Mouse (Mus musculus): ENCODE data around the gene Klf5.

The Klf5 gene

DNA sequence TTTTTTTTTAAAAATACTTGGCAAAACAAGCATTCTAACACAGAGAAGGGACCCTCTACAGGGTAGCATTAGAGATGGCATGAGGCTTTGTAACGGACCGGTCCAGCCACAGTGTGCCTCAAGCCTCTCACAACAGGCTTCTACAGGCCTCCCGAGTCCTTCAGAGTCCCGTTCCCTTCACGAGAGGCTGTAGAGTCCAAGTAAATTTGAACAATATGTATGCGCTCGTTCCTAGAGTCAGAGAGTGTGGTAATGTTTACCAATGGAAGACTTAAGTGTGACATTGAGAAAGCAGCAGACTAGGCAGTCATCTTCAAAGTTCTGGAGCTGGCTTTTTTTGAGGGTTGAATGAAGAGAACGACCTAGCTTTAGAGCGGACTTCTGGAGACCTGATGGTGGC is 11.1 kb downstream of the Klf5 start:
- DNase-seq (ENCODE audit: low spot score) = no peak

DNA sequence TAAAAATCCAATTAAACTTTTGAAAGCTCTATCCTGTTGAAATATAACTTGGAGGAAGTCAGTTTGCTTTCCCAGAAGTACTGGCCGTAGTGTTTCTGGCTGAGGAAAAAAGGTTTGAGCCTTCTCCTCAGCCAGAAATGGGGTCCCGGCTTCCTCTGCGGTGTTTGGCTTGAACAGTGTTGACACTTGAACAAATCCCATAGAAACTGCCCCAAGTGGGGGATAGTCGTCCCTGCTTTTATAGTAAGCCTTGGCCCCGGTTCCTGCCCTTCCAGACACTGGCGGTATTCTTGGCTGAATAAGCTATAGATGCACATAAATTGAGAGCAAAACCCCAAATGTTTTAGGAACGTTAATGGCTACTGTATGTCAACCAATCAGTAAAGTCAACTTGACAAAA is 11.9 kb downstream of the Klf5 start:
- no peak for DNase-seq (ENCODE audit: low spot score)

GRCm38 (mm10) chr14:99313062-99313461 is 14.6 kb downstream of the Klf5 start:
- no peak for DNase-seq (ENCODE audit: low spot score)

DNA sequence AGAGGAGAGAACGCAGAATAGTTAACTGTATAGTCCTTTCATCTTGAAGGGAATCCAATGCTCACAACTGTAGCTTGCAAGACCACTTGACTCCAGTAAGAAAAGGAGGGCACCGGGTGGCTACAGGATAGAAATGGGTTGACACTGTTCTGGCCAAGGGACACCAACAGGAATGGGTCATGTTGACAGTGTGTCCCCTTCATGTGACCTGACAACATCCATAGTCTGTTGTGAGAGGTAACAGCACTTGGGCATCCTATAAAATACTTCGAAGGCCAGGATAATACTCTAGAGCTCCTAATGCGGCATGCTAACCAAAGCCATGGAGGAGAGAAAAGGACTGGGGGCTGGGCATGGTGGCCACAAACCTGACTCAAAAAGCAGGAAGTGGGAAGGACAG is 17.8 kb downstream of the Klf5 start:
- DNase-seq (ENCODE audit: low spot score) = no peak

GRCm38 (mm10) chr14:99320736-99321135 is 22.2 kb downstream of the Klf5 start:
- DNase-seq (ENCODE audit: low spot score) = no peak

GRCm38 (mm10) chr14:99323376-99323775 is 24.9 kb downstream of the Klf5 start:
- DNase-seq (ENCODE audit: low spot score) = no peak

GRCm38 (mm10) chr14:99324523-99324922 is 26.0 kb downstream of the Klf5 start:
- DNase-seq (ENCODE audit: low spot score) = no peak

- DNase-seq (ENCODE audit: low spot score) = no peak
These were observed 27.3 kb downstream of the Klf5 start for GRCm38 (mm10) chr14:99325597-99326472.

- no peak for DNase-seq (ENCODE audit: low spot score)
These were observed 38.1 kb downstream of the Klf5 start for GRCm38 (mm10) chr14:99336598-99336997.

DNA sequence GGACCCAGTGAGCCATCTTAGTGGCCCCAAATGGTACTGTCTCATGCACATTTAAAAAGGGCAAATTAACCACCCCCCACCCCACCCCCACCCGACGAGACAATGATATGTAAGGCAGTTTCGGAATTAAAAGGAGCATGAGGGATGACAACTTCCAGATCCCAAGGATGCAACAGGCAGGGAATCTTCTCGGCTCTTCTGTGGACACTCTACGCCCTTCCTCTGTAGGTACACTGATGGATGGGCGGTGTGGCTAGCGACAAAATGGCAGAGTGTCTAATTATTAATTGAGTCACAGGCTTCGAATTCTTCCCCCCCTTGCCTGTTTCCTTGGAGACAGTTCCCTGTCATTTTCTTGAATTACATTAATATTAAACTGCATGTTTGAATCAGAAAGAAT is 40.5 kb downstream of the Klf5 start:
- DNase-seq (ENCODE audit: low spot score) = no peak

DNA sequence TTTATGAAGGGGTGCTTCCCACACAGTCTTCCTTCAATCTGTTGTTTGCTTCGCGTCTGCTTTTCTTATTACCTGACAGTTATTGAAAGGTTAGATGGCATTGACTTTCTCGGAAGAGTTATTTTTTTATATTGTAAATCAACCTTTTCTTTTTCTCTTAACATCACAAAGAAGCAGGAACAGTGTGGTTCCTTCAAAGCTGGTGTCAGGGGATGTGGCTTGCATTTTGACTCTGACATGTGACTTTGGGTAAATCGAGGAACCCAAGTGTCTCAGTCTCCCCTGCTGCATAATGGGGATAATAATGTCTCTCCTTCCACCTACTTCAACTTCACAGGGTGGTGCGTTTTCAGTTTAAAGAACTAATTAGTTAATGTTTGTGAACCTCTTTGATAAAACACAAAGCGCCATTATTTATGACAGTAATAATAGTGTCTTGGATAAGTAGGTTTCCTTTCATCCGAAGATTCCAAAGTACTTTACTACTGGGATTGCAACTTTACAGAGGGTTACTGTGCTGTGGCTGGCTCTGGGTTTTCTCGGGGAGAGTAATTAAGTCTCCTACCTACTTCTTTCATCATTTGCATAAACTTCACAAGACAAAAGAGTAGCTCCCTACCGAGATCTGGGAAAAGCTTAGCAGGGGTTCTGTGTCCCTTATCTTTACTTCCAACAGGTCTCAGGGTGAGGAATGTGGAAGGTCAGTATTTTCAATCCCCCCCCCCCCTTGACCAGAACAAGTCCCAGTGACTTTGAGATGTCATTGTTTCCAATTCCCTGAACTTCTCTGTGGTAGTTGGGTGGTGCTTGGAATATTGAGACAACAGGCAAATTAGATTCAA is 41.4 kb downstream of the Klf5 start:
- DNase-seq (ENCODE audit: low spot score) = no peak

DNA sequence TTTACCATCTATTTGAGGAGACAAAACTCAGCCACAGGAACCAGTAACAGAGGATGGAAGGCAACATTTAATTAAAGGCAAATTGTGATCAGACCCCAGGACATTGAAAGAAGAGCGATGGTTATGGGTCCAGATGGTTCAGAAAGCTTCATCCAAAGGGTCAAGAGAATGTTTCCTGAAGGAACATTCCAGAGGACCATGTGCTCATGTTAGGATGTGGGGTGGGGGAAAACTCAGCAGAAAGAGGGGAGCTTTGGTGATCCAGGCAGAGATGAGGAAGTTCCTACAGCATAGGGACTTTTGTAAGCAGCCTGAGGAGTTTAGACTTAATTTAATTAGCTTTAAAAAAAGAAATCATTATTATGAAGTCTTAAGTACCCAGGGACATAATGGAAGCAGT is 42.2 kb downstream of the Klf5 start:
- DNase-seq (ENCODE audit: low spot score) = no peak

GRCm38 (mm10) chr14:99348175-99348764 is 49.8 kb downstream of the Klf5 start:
- no peak for DNase-seq (ENCODE audit: low spot score)

- DNase-seq (ENCODE audit: low spot score) = no peak
These were observed 51.1 kb downstream of the Klf5 start for GRCm38 (mm10) chr14:99349606-99350005.

DNA sequence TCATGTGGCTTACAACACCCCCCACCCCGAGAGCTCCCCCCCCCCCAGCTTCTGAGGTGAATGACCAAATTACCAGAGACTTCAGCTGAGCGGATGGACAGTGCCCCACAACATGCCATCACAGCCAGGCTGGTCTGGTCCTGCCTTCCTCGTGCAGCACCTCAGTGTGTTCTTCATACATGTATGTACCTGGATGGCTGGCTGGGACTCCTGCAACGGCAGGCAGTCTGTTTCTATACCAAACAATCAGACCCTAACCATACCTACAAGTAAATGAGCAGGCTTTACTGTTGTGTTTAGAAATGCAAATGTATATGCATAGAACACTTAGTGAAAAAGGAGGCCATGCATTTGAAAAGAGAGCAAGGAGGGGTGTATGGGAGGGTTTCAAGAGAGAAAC is 54.5 kb downstream of the Klf5 start:
- DNase-seq (ENCODE audit: low spot score) = no peak

- no peak for DNase-seq (ENCODE audit: low spot score)
These were observed 55.6 kb downstream of the Klf5 start for GRCm38 (mm10) chr14:99354046-99354445.

DNA sequence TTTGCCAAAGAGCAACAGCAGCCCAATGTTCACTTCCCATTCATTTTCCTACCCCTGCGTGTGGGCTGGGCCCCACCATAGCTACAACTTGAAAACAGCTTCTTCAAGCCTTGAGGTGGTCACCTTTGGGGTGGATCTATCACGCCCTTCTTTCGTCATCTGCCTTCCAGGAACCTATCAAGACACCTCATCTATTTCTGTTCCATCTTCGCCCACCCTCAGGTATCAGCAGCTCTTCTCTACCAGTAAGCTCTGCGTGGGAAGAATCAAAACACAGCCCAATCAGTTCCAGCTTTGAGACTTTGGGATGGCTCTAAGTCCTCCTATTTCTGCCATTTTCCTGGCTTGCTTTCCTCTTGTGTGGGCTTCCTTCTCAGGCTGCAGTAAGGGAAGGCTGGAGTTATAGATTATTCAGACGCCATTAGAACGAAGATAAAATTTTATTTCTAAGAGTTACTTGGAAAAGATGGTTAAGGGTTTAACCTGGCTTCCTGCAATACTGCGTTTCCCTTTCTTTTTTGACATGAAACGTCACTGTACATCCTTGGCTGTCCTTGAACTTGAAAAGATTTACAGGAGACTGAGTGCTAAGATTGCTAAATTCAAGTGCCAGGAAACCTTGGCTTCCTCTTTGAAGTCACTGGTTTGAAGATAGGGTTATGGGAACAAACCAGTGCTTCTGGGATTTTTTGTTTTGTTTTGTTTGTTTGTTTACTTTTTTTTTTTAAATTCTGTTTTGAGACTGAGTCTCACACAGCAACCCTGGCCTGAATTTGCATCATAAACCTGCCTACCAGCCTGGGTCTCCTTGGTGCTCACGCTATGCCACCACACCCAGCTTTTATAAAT is 56.5 kb downstream of the Klf5 start:
- no peak for DNase-seq (ENCODE audit: low spot score)

DNA sequence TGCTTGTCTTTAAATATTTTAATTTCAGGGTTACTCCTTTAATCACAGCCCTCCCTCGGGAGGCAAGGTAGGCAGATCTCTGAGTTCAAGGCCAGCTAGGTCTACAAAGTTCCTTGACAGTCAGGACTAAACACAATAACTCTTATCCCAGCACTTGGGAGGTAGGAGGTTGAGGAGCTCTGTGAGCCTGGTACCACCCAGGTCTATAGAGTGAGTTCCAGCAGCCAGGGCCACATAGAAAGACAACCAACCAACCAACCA is 57.0 kb downstream of the Klf5 start:
- DNase-seq (ENCODE audit: low spot score) = no peak

GRCm38 (mm10) chr14:99362956-99363355 is 64.5 kb downstream of the Klf5 start:
- DNase-seq (ENCODE audit: low spot score) = no peak

GRCm38 (mm10) chr14:99364007-99364784 is 65.7 kb downstream of the Klf5 start:
- DNase-seq (ENCODE audit: low spot score) = no peak
